Mouse (Mus musculus) heart, postnatal 0 days (tissue): ENCODE results near the gene Cfap97d1.

ENCODE experiments used
- CTCF ChIP-seq: IDR thresholded peaks from 2 replicates; pipeline ENCODE4 v1.5.1; 2016; ENCODE audit warnings: antibody characterized with exemption, control low read depth, low read depth
- EP300 ChIP-seq: IDR thresholded peaks from 2 replicates; pipeline ENCODE4 v1.6.1; 2016; ENCODE audit warnings: antibody characterized with exemption, low read depth

DNA sequence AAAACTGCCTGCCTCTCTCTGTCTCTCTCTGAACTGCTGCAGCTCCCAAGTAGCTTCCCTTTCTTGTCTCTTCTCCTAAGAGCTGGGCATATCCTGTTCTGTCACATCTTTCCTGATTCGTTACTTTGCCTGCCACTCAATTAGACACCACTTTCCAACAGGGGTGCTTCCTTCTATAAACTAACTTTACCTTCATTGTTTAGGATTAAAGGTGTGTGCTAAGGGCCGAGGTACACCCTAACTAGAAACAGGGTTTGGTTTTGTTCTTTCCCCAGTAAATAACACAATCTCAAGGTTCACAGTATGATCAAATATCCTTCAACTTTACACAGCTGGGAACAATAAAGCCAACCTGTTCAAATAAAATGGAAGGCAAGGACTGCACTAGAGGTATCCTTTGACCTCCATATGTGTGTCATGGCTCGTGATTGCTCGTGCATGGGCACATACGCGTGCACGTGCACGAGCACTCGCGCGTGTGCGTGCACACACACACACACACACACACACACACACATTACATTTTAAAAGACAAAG, 49.0 kb downstream of the Cfap97d1 start:
- TF ChIP-seq CTCF (no peak), EP300 (no peak)
